Mouse (Mus musculus): ENCODE data around the gene Wipi2.

DNA sequence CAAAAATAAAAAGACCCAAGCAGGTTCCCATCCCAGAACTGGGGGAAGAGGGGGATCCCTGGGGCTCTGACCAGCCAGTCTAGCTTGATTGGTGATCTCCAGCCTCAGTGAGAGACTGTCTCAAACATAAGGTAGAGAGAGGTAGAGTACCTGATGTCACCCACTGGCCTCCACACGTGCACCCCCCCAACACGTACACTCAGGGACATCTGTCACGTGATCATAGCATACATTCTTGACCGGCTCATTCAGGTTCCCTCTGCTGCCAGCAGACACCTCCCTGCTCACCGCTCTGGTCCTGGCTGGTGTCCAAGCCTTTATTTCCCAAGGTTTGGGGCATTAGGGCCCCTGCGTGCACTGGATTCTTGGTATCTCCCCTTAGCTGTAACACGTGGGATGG, 81.9 kb downstream of the Wipi2 start:
- TF ChIP-seq EP300 (IDR thresholded peaks at IDR 0.05; ENCODE audit: low read depth) (no peak), CTCF (IDR thresholded peaks at IDR 0.05; ENCODE audit: low read depth) (no peak)

Measured in liver, postnatal 0 days (tissue).